8 mouse cellular contexts compared by ENCODE assay signal in genomic region chr1:155233931-155234607, GRCm38 (mm10). TPM values are rescaled to one million over a fixed set of nuclear protein-coding genes. Genes with fewer than 3 reads are reported as not detected.
DNase-seq lines count a peak whose midpoint lies in the region; ATAC-seq and TF ChIP-seq lines count a peak whose summit lies in the region.

No protein-coding gene starts in this region.

- no peaks in the 10 kb centered on the region for H3K27me3 ChIP-seq in liver, embryonic 11.5 days (replicated peaks; ENCODE audit: control insufficient read depth, insufficient read depth, low read length)
- no peaks in the 10 kb centered on the region for H3K27me3 ChIP-seq in embryonic facial prominence, embryonic 15.5 days
- no peaks in the 10 kb centered on the region for H3K27me3 ChIP-seq in heart, embryonic 10.5 days (ENCODE audit: insufficient read depth, poor library complexity, severe bottlenecking)
- no peaks in the 10 kb centered on the region for H3K27me3 ChIP-seq in kidney, adult 2 months (replicated peaks; ENCODE audit: control insufficient read depth, insufficient read depth, low read length)
- peaks cover 16% of the 10 kb centered on the region for H3K27me3 ChIP-seq in liver, embryonic 12.5 days (replicated peaks)
- no peaks in the 10 kb centered on the region for H3K27me3 ChIP-seq in neural tube, embryonic 11.5 days (ENCODE audit: control insufficient read depth, insufficient read depth, low read length)

- no peaks in the 10 kb centered on the region for H3K9me3 ChIP-seq in liver, embryonic 11.5 days (ENCODE audit: control insufficient read depth, low read length)
- H3K9me3 ChIP-seq in embryonic facial prominence, embryonic 15.5 days (replicated peaks), result no peaks in the 10 kb centered on the region
- no peaks in the 10 kb centered on the region for H3K9me3 ChIP-seq in heart, embryonic 10.5 days
- H3K9me3 ChIP-seq in liver, embryonic 12.5 days (replicated peaks), result no peaks in the 10 kb centered on the region
- no peaks in the 10 kb centered on the region for H3K9me3 ChIP-seq in neural tube, embryonic 11.5 days (ENCODE audit: control insufficient read depth, low read length)

- no peak overlapping the region for H3K4me3 ChIP-seq in liver, embryonic 11.5 days (ENCODE audit: low read depth, low read length)
- H3K4me3 ChIP-seq in embryonic facial prominence, embryonic 15.5 days (replicated peaks), result 0 out of 2 replicates have a peak overlapping the region, but pooled peaks have one; percentile 6
- peak overlapping the region; percentile 25 for H3K4me3 ChIP-seq in heart, embryonic 10.5 days
- no peak overlapping the region for H3K4me3 ChIP-seq in kidney, adult 2 months (ENCODE audit: insufficient read depth, low read depth, low read length)
- H3K4me3 ChIP-seq in liver, embryonic 12.5 days, result no peak overlapping the region
- no peak overlapping the region for H3K4me3 ChIP-seq in neural tube, embryonic 11.5 days (ENCODE audit: low read depth, low read length)

- no peak for TF ChIP-seq POLR2A in kidney, adult 2 months (IDR thresholded peaks at IDR 0.05; ENCODE audit: low read depth, low read length)

- no peak for DNase-seq in liver, embryonic 11.5 days (ENCODE audit: low spot score)
- no peak for DNase-seq in liver
- peak; percentile 84 for DNase-seq in heart, embryonic 10.5 days (ENCODE audit: low spot score)
- DNase-seq in kidney, adult 2 months, result peak; percentile 81
- peak; percentile 65 for DNase-seq in neural tube, embryonic 11.5 days (ENCODE audit: low spot score)
- no peak for DNase-seq in T-cell, adult 2 months (ENCODE audit: low spot score)

- no peak for ATAC-seq in liver, embryonic 11.5 days (replicated peaks; ENCODE audit: low FRiP score)
- peak; percentile 74 for ATAC-seq in embryonic facial prominence, embryonic 15.5 days (ENCODE audit: insufficient number of reproducible peaks, low FRiP score, low TSS enrichment, low read depth)
- ATAC-seq in liver, embryonic 12.5 days, result no peak
- no peak for ATAC-seq in neural tube, embryonic 11.5 days (ENCODE audit: insufficient read depth, low FRiP score, low TSS enrichment)

- no peaks in the 10 kb centered on the region for H3K36me3 ChIP-seq in liver, embryonic 11.5 days (ENCODE audit: control insufficient read depth, insufficient read depth, low read length)
- H3K36me3 ChIP-seq in embryonic facial prominence, embryonic 15.5 days, result 0 out of 2 replicates have a peak, but pooled peaks cover 3% of the 10 kb centered on the region
- H3K36me3 ChIP-seq in heart, embryonic 10.5 days, result peaks cover 34% of the 10 kb centered on the region
- H3K36me3 ChIP-seq in kidney, adult 2 months (ENCODE audit: control insufficient read depth, insufficient read depth, low read length), result peaks cover 2% of the 10 kb centered on the region; the same call in 1 of the 2 replicates
- H3K36me3 ChIP-seq in liver, embryonic 12.5 days, result no peaks in the 10 kb centered on the region
- no peaks in the 10 kb centered on the region for H3K36me3 ChIP-seq in neural tube, embryonic 11.5 days (ENCODE audit: control insufficient read depth, insufficient read depth, low read length)

- no peak overlapping the region for H3K4me2 ChIP-seq in liver, embryonic 11.5 days
- peak overlapping the region; percentile 35 for H3K4me2 ChIP-seq in embryonic facial prominence, embryonic 15.5 days (replicated peaks)
- H3K4me2 ChIP-seq in liver, embryonic 12.5 days, result no peak overlapping the region
- no peak overlapping the region for H3K4me2 ChIP-seq in neural tube, embryonic 11.5 days (ENCODE audit: low read depth)

- TF ChIP-seq CTCF in kidney, adult 2 months (conservative IDR thresholded peaks at IDR 0.05; ENCODE audit: insufficient read depth, insufficient read length, low read depth, low read length), result no peak

- peaks cover 11% of the 10 kb centered on the region for H3K4me1 ChIP-seq in liver, embryonic 11.5 days (replicated peaks; ENCODE audit: control insufficient read depth, insufficient read depth, low read length)
- H3K4me1 ChIP-seq in embryonic facial prominence, embryonic 15.5 days, result peaks cover 82% of the 10 kb centered on the region
- H3K4me1 ChIP-seq in heart, embryonic 10.5 days, result peaks cover 90% of the 10 kb centered on the region
- H3K4me1 ChIP-seq in kidney, adult 2 months (ENCODE audit: control insufficient read depth, insufficient read depth, low read length), result peaks cover 73% of the 10 kb centered on the region
- H3K4me1 ChIP-seq in liver, embryonic 12.5 days, result peaks cover 15% of the 10 kb centered on the region; the same call in 1 of the 2 replicates
- H3K4me1 ChIP-seq in neural tube, embryonic 11.5 days (ENCODE audit: control insufficient read depth, insufficient read depth, low read length), result peaks cover 33% of the 10 kb centered on the region

- H3K27ac ChIP-seq in liver, embryonic 11.5 days (ENCODE audit: low read depth, low read length), result peak overlapping the region; percentile 57; the same call in 1 of the 2 replicates
- peak overlapping the region; percentile 88 for H3K27ac ChIP-seq in embryonic facial prominence, embryonic 15.5 days (replicated peaks)
- H3K27ac ChIP-seq in heart, embryonic 10.5 days, result peak overlapping the region; percentile 93
- H3K27ac ChIP-seq in kidney, adult 2 months (ENCODE audit: insufficient read depth, low read depth, low read length), result peak overlapping the region; percentile 62
- 0 out of 2 replicates have a peak overlapping the region, but pooled peaks have one; percentile 25 for H3K27ac ChIP-seq in liver, embryonic 12.5 days
- peak overlapping the region; percentile 84 for H3K27ac ChIP-seq in neural tube, embryonic 11.5 days (ENCODE audit: low read depth, low read length)

- 51% methylated on average over 14 of the region's 14 CpGs for WGBS in liver, embryonic 11.5 days
- 5% methylated on average over 14 of the region's 14 CpGs for WGBS in embryonic facial prominence, embryonic 15.5 days
- 33% methylated on average over 14 of the region's 14 CpGs for WGBS in heart, embryonic 10.5 days
- 30% methylated on average over 14 of the region's 14 CpGs for WGBS in kidney, adult 2 months
- WGBS in liver, embryonic 12.5 days (ENCODE audit: insufficient replicate concordance), result 54% methylated on average over 14 of the region's 14 CpGs
- WGBS in neural tube, embryonic 11.5 days, result 27% methylated on average over 14 of the region's 14 CpGs

- H3K9ac ChIP-seq in liver, embryonic 11.5 days (ENCODE audit: low read depth, low read length), result no peak overlapping the region
- no peak overlapping the region for H3K9ac ChIP-seq in embryonic facial prominence, embryonic 15.5 days
- H3K9ac ChIP-seq in liver, embryonic 12.5 days, result no peak overlapping the region
- peak overlapping the region; percentile 30; the same call in 1 of the 2 replicates for H3K9ac ChIP-seq in neural tube, embryonic 11.5 days (ENCODE audit: low read length)

RNA-seq across cellular contexts. Expression of gene BC034090, which starts 10.2 kb away (rescaled TPM):
- polyA plus RNA-seq in liver, embryonic 11.5 days (2014; fragmentation: Nextera tagmentation; extraction: Ambion mirVana), result 0.86 and 1.8 TPM in 2 replicates
- polyA plus RNA-seq in embryonic facial prominence, embryonic 15.5 days (2015; fragmentation: Nextera tagmentation; extraction: Ambion mirVana), result 6.3 and 6.5 TPM in 2 replicates
- 6.0 and 6.5 TPM in 2 replicates for polyA plus RNA-seq in heart, embryonic 10.5 days (2016; fragmentation: Nextera tagmentation; extraction: Ambion mirVana)
- 92.2 and 98.3 TPM in 2 replicates for polyA plus RNA-seq in kidney, adult 2 months (2012; rRNA removed)
- polyA plus RNA-seq in liver, embryonic 12.5 days (2016; fragmentation: Nextera tagmentation; extraction: Ambion mirVana), result 0.28 and 0.46 TPM in 2 replicates
- 4.1 and 5.1 TPM in 2 replicates for polyA plus RNA-seq in neural tube, embryonic 11.5 days (2014; fragmentation: Nextera tagmentation; extraction: Ambion mirVana)

Comparison
In these comparisons a context has a peak if more than half of its experiments do, and no peak if none do; other contexts are left out.
1. DNase-seq: peak in heart, embryonic 10.5 days (single experiment), kidney, adult 2 months (single experiment) and neural tube, embryonic 11.5 days (single experiment); none in liver, embryonic 11.5 days (single experiment), liver (single experiment) and T-cell, adult 2 months (single experiment).
2. H3K27ac ChIP-seq: peak in every context shown above with its lines; median percentile 93 in heart, embryonic 10.5 days; 88 in embryonic facial prominence, embryonic 15.5 days; 84 in neural tube, embryonic 11.5 days; 62 in kidney, adult 2 months; 57 in liver, embryonic 11.5 days; 25 in liver, embryonic 12.5 days.
3. H3K4me3 ChIP-seq: peak in embryonic facial prominence, embryonic 15.5 days (single experiment) and heart, embryonic 10.5 days (single experiment); none in liver, embryonic 11.5 days (single experiment), kidney, adult 2 months (single experiment), liver, embryonic 12.5 days (single experiment) and neural tube, embryonic 11.5 days (single experiment).
4. RNA of gene BC034090, which starts 10.2 kb away (polyA plus RNA-seq): 92.2 to 98.3 TPM in kidney, adult 2 months; 6.3 to 6.5 TPM in embryonic facial prominence, embryonic 15.5 days, 6.0 to 6.5 TPM in heart, embryonic 10.5 days, 4.1 to 5.1 TPM in neural tube, embryonic 11.5 days, 0.86 to 1.8 TPM in liver, embryonic 11.5 days and 0.28 to 0.46 TPM in liver, embryonic 12.5 days; every median in the first group is over 10 times any median in the second.